Mouse (Mus musculus) forebrain, embryonic 15.5 days (tissue): ENCODE measurements at regions not wholly inside any gene's neighbourhood (a gene's known extent, or its start where the extent isn't known, plus 50 kb on each side); places are given as distances from the start of the nearest gene placed in this dataset.
A peak's percentile ranks its signal among the peaks of the same experiment; 100 is the strongest.
"Not testable (repeated sequence)": the region's sequence is repeated elsewhere in the genome, so short reads cannot be mapped to it uniquely, and the experiment has no call there.

ENCODE experiments used
- ATAC-seq: fragments of 200-750 bp; cut with Nextera tagmentation; replicated peaks from 2 replicates; pipeline ENCODE4 v1.8.0; 2017; ENCODE audit warnings: mild to moderate bottlenecking, moderate TSS enrichment, moderate library complexity
- H3K27ac ChIP-seq: fragments of 300-500 bp; sonication (generic); replicated peaks from 2 replicates; pipeline ENCODE4 v1.5.1; 2015; ENCODE audit warnings: mild to moderate bottlenecking, inconsistent platforms
- H3K27me3 ChIP-seq: fragments of 300-500 bp; sonication (generic); 2 replicates; pipeline ENCODE4 v1.6.1; 2015; ENCODE audit warnings: inconsistent platforms
- H3K36me3 ChIP-seq: fragments of 300-500 bp; sonication (generic); 2 replicates; pipeline ENCODE4 v1.6.1; 2015; ENCODE audit warnings: mild to moderate bottlenecking, inconsistent platforms
- H3K4me1 ChIP-seq: fragments of 300-500 bp; sonication (generic); 2 replicates; pipeline ENCODE4 v1.6.1; 2015; ENCODE audit warnings: inconsistent platforms
- H3K4me2 ChIP-seq: fragments of 300-500 bp; sonication (generic); replicated peaks from 2 replicates; pipeline ENCODE4 v1.6.1; 2015; ENCODE audit warnings: mild to moderate bottlenecking, inconsistent platforms
- H3K4me3 ChIP-seq: fragments of 300-500 bp; sonication (generic); 2 replicates; pipeline ENCODE4 v1.5.1; 2015; ENCODE audit warnings: mild to moderate bottlenecking, inconsistent platforms
- H3K9ac ChIP-seq: fragments of 300-500 bp; sonication (generic); replicated peaks from 2 replicates; pipeline ENCODE4 v1.6.1; 2015; ENCODE audit warnings: mild to moderate bottlenecking, inconsistent platforms
- H3K9me3 ChIP-seq: fragments of 300-500 bp; sonication (generic); 2 replicates; pipeline ENCODE4 v1.6.1; 2016; ENCODE audit warnings: inconsistent platforms
- WGBS: fragments of 180-500 bp; shearing (Covaris S2); methylation state at CpG from one replicate; pipeline ENCODE4 v1.1.7; 2015; ENCODE audit warnings: mixed read lengths; 5-methylcytosine and 5-hydroxymethylcytosine counted together

- Histone ChIP-seq H3K36me3 (no peaks in the 10 kb centered on the region), H3K4me1 (peaks cover 20% of the 10 kb centered on the region), H3K4me3 (no peak overlapping the region), H3K9ac (no peak overlapping the region), H3K27ac (no peak overlapping the region), H3K4me2 (no peak overlapping the region), H3K27me3 (no peaks in the 10 kb centered on the region), H3K9me3 (no peaks in the 10 kb centered on the region)
- 43% methylated on average over 6 of the region's 6 CpGs for WGBS
- peak; percentile 32 for ATAC-seq
Measured at GRCm38 (mm10) chr12:112299603-112300002, 153.6 kb downstream of the Kif26a start.

DNA sequence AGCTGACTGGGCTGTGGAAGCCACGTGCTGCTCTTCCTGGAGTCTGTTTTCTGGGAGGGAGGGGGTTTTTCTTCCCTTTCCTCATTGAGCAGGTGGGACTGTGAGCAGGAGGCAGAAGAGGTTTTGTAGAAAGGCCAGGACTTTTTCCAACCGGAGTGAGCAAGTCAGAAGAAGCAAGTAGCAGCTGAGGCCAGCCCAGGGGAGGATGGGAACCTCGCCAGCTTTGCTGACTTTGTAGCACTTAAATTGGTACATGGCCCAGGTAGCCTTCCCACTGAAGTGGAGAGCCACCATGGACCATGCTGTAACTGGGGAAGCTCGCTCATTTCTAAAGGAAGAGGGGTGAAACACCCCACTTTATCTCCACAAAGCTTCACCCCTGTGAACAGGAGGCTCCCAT, 154.1 kb downstream of the Kif26a start:
- H3K9me3 ChIP-seq, result no peaks in the 10 kb centered on the region
- peak; percentile 9; the same call in 1 of the 2 replicates for ATAC-seq
- no peak overlapping the region for H3K27ac ChIP-seq
- no peaks in the 10 kb centered on the region for H3K36me3 ChIP-seq
- H3K4me1 ChIP-seq, result peaks cover 23% of the 10 kb centered on the region
- H3K4me2 ChIP-seq, result no peak overlapping the region
- no peaks in the 10 kb centered on the region for H3K27me3 ChIP-seq
- no peak overlapping the region for H3K9ac ChIP-seq
- WGBS, result 77% methylated on average over 4 of the region's 4 CpGs
- H3K4me3 ChIP-seq, result no peak overlapping the region

DNA sequence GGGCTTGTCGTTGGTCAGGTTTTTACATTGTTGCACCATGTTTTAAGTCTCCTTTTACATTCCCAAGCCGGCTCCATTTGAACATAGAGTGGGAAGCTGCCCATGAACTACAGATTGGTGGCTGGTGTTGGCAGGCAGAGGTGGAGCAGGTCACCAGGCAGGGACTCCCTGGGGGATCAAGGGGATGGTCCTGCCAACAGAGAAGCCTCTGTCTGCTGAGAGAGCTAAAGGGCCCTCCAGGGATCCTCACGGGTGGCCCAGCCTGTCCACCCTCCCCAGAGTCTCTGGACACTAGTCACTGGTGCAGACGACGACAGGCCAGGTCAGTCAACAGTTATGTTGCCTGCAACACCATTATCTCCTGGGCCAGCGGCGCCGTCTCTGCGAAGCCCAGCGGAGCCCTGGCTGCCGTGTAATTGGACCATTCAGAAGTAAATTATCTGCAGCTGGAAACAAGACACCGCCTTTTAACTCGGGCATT, 155.4 kb downstream of the Kif26a start:
- Histone ChIP-seq H3K9ac (no peak overlapping the region), H3K4me1 (peaks cover 26% of the 10 kb centered on the region), H3K27me3 (no peaks in the 10 kb centered on the region), H3K4me2 (no peak overlapping the region), H3K4me3 (no peak overlapping the region), H3K9me3 (no peaks in the 10 kb centered on the region), H3K27ac (no peak overlapping the region), H3K36me3 (no peaks in the 10 kb centered on the region)
- no peak for ATAC-seq
- WGBS, result 17% methylated on average over 13 of the region's 13 CpGs

GRCm38 (mm10) chr12:112301929-112302328, 155.9 kb downstream of the Kif26a start:
- no peak overlapping the region for H3K4me2 ChIP-seq
- peaks cover 26% of the 10 kb centered on the region for H3K4me1 ChIP-seq
- no peaks in the 10 kb centered on the region for H3K36me3 ChIP-seq
- H3K9ac ChIP-seq, result no peak overlapping the region
- no peak overlapping the region for H3K27ac ChIP-seq
- H3K27me3 ChIP-seq, result no peaks in the 10 kb centered on the region
- H3K4me3 ChIP-seq, result no peak overlapping the region
- WGBS, result 25% methylated on average over 8 of the region's 8 CpGs
- no peaks in the 10 kb centered on the region for H3K9me3 ChIP-seq
- no peak for ATAC-seq

DNA sequence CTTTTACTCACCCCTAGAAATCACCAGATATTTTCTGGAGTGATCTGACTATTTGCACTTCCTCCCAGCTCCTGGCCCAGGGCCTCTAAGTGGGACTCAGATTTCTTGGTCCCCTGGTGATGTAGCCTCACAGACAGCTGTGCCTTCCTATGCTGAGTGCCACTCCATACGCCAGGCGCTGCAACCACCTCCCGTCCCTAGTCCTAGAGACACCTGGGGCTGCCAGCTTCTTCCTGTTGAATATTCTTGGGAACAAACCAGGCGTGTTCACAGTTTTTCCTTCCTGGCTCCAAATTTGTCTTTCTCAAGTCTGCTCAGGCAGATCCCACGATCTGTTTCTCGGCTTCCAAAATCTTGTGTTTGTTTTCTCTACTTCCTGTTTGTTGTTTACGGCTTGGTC, 160.2 kb downstream of the Kif26a start:
- Histone ChIP-seq H3K27me3 (no peaks in the 10 kb centered on the region), H3K36me3 (no peaks in the 10 kb centered on the region), H3K4me1 (peaks cover 16% of the 10 kb centered on the region), H3K4me2 (no peak overlapping the region), H3K9me3 (no peaks in the 10 kb centered on the region), H3K9ac (no peak overlapping the region), H3K4me3 (no peak overlapping the region), H3K27ac (peak overlapping the region; percentile 3; the same call in 1 of the 2 replicates)
- ATAC-seq, result no peak; the same call in 1 of the 2 replicates
- 54% methylated on average over 7 of the region's 7 CpGs for WGBS

GRCm38 (mm10) chr12:112308016-112308415, 162.0 kb downstream of the Kif26a start:
- Histone ChIP-seq H3K36me3 (no peaks in the 10 kb centered on the region), H3K4me2 (no peak overlapping the region), H3K4me3 (no peak overlapping the region), H3K27ac (no peak overlapping the region), H3K4me1 (peaks cover 11% of the 10 kb centered on the region), H3K9ac (no peak overlapping the region), H3K27me3 (no peaks in the 10 kb centered on the region), H3K9me3 (no peaks in the 10 kb centered on the region)
- no peak for ATAC-seq

GRCm38 (mm10) chr12:112309096-112309495, 163.1 kb downstream of the Kif26a start:
- H3K9ac ChIP-seq, ATAC-seq, H3K4me2 ChIP-seq, H3K27ac ChIP-seq, H3K9me3 ChIP-seq, H3K4me3 ChIP-seq, H3K27me3 ChIP-seq, H3K36me3 ChIP-seq: not testable (repeated sequence)
- peaks cover 11% of the 10 kb centered on the region for H3K4me1 ChIP-seq
- WGBS, result 96% methylated on average over 13 of the region's 13 CpGs

DNA sequence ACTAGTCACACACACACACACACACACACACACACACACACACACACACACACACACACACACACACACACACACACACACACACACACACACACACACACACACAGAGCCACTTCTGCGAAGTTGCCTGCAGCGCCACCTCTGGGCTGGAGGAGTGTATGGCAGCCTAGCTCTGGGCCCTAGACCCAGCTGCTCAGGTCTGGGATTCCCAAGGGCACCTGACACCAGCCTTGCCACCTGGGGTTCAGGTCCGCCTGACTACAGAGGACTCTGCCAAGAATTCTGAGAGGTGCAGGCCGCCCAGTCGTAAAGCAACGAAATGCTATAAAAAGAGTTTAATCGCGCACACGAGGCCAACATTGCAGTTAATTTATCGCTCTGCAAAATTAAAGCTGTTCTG, 163.8 kb downstream of the Kif26a start:
- Histone ChIP-seq H3K4me3 (no peak overlapping the region), H3K4me2 (no peak overlapping the region), H3K27me3 (no peaks in the 10 kb centered on the region), H3K27ac (no peak overlapping the region), H3K4me1 (peaks cover 11% of the 10 kb centered on the region), H3K36me3 (no peaks in the 10 kb centered on the region), H3K9ac (no peak overlapping the region), H3K9me3 (no peaks in the 10 kb centered on the region)
- WGBS, result 89% methylated on average over 10 of the region's 10 CpGs
- ATAC-seq, result no peak

DNA sequence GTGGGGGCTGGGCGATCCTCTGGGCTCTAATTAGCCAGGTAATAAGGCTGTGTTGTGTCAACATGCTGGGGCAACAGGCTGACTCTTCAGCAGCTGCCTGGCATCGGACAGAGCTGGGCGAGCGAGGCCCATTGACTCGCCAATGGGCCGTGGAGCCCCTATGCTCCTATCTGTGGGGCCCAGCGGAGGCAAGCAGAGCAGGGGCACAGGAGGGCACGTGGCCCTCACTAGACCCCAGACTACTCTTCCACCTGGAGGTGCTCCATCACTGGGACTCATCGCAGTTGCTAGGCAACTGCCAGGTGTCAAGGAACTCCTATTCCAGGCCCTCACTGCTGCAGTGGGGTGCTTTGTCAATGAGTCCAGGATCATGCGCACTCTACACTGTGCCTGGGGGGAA, 164.7 kb downstream of the Kif26a start:
- Histone ChIP-seq H3K9ac (no peak overlapping the region), H3K27ac (no peak overlapping the region), H3K4me2 (no peak overlapping the region), H3K4me3 (no peak overlapping the region), H3K36me3 (no peaks in the 10 kb centered on the region), H3K9me3 (no peaks in the 10 kb centered on the region), H3K4me1 (peaks cover 5% of the 10 kb centered on the region), H3K27me3 (no peaks in the 10 kb centered on the region)
- ATAC-seq, result peak; percentile 38; the same call in 1 of the 2 replicates
- WGBS, result 71% methylated on average over 10 of the region's 10 CpGs

GRCm38 (mm10) chr12:112314781-112315180, 168.8 kb downstream of the Kif26a start:
- ATAC-seq, result no peak
- H3K4me1 ChIP-seq, result peaks cover 5% of the 10 kb centered on the region
- H3K27ac ChIP-seq, result no peak overlapping the region
- 74% methylated on average over 5 of the region's 5 CpGs for WGBS
- no peaks in the 10 kb centered on the region for H3K36me3 ChIP-seq
- H3K9ac ChIP-seq, result no peak overlapping the region
- no peaks in the 10 kb centered on the region for H3K9me3 ChIP-seq
- no peaks in the 10 kb centered on the region for H3K27me3 ChIP-seq
- H3K4me3 ChIP-seq, result no peak overlapping the region
- H3K4me2 ChIP-seq, result no peak overlapping the region

- no peaks in the 10 kb centered on the region for H3K4me1 ChIP-seq
- no peak for ATAC-seq
Measured at GRCm38 (mm10) chr12:112317191-112317590, 171.2 kb downstream of the Kif26a start.

GRCm38 (mm10) chr12:112318461-112318860, 170.8 kb upstream of the A530016L24Rik start:
- ATAC-seq, result no peak
- Histone ChIP-seq H3K4me1 (no peaks in the 10 kb centered on the region), H3K27me3 (no peaks in the 10 kb centered on the region), H3K4me2 (no peak overlapping the region), H3K4me3 (no peak overlapping the region), H3K27ac (no peak overlapping the region), H3K9ac (no peak overlapping the region), H3K36me3 (no peaks in the 10 kb centered on the region), H3K9me3 (no peaks in the 10 kb centered on the region)
- WGBS, result 81% methylated on average over 5 of the region's 5 CpGs

More at GRCm38 (mm10) chr12:112317191-112317590, 171.2 kb downstream of the Kif26a start:
- no peaks in the 10 kb centered on the region for H3K9me3 ChIP-seq
- H3K27ac ChIP-seq, result no peak overlapping the region
- no peaks in the 10 kb centered on the region for H3K36me3 ChIP-seq
- no peak overlapping the region for H3K9ac ChIP-seq
- no peak overlapping the region for H3K4me3 ChIP-seq
- no peaks in the 10 kb centered on the region for H3K27me3 ChIP-seq
- H3K4me2 ChIP-seq, result no peak overlapping the region
- WGBS, result 91% methylated on average over 9 of the region's 9 CpGs

- no peaks in the 10 kb centered on the region for H3K4me1 ChIP-seq
- H3K4me2 ChIP-seq, result no peak overlapping the region
- no peaks in the 10 kb centered on the region for H3K9me3 ChIP-seq
- no peaks in the 10 kb centered on the region for H3K36me3 ChIP-seq
- no peaks in the 10 kb centered on the region for H3K27me3 ChIP-seq
- no peak overlapping the region for H3K4me3 ChIP-seq
- no peak overlapping the region for H3K27ac ChIP-seq
- ATAC-seq, result no peak
- no peak overlapping the region for H3K9ac ChIP-seq
- 86% methylated on average over 2 of the region's 2 CpGs for WGBS
Measured at GRCm38 (mm10) chr12:112322196-112322595, 167.1 kb upstream of the A530016L24Rik start.
